Mouse (Mus musculus) hematopoietic multipotent progenitor cell, adult 10-12 weeks (in vitro differentiated cells): Measurements from ENCODE around the gene Rrbp1. TPM values are rescaled to one million over a fixed set of nuclear protein-coding genes. Genes with fewer than 3 reads are reported as not detected.

Source experiments
- polyA plus RNA-seq: library from polyadenylated mRNA; stranded (reverse); fragments of >175 nt; gene quantifications from 2 replicates; pipeline ENCODE4 v1.2.3, GENCODE M21; 2012; ENCODE audit warnings: low replicate concordance

Rrbp1 gene
- polyA plus RNA-seq = 123 and 189 TPM in 2 replicates

GRCm38 (mm10) chr2:144011080-144011551 is at the start of gene Rrbp1:
TSS of gene Rrbp1 (minus strand) at chr2:144011263.

GRCm38 (mm10) chr2:144032664-144033063 is 21.6 kb upstream of the Rrbp1 start, which contains the start of gene Banf2:
TSS of gene Banf2 (plus strand) at chr2:144033059.

GRCm38 (mm10) chr2:143914760-143915599 is 96.1 kb downstream of the Rrbp1 start, which contains the start of gene Dstn:
TSS of gene Dstn (plus strand) at chr2:143915320.

Other genes with a start within 250 kb of the Rrbp1 start
- gene Bfsp1, start 148.1 kb downstream of the Rrbp1 start, polyA plus RNA-seq = 0.21 and 0.39 TPM in 2 replicates
- gene Dstn, start 95.9 kb downstream of the Rrbp1 start, polyA plus RNA-seq = 1.5 and 9.1 TPM in 2 replicates
- gene Banf2, start 21.8 kb upstream of the Rrbp1 start, polyA plus RNA-seq = not detected in 2 replicates